ENCODE assay signal across 19 mouse cellular contexts in the genomic region with DNA sequence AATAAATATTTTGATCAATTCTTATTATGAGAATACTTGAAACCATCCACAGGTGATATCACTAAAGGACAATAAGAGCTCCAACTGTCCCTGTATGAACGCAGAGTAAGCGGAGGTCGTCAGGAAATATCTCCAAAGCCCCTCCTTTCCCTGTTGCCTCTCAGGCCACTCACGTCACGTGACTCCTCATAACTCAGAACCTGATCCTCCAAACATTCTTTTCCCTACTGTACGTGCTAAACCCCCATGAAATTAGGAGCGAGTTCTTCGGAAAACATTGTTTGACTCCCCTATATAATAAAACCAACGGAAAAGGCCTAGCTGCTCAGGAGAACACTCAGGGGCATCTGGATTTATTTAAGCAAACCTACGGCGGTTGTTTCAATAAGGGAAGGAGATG.
"Had no signal": no experiment of that assay in that cellular context is flagged by ENCODE, and none has a peak within 500 bp of the region (broad histone marks: within the 10 kb centered on the region; RNA-seq: fewer than 3 reads in every experiment).

No protein-coding gene starts in this region.

- H3K36me3 ChIP-seq: lung, embryonic 15.5 days had no signal

- H3K4me2 ChIP-seq: liver, embryonic 11.5 days; lung, embryonic 15.5 days; midbrain, embryonic 11.5 days had no signal

- ATAC-seq: liver, postnatal 0 days had no signal

- H3K4me3 ChIP-seq: layer of hippocampus, adult 2 months; lung, embryonic 15.5 days had no signal

- H3K9me3 ChIP-seq: lung, embryonic 15.5 days had no signal

- H3K27ac ChIP-seq: kidney, postnatal 0 days; layer of hippocampus, adult 2 months; liver, embryonic 14.5 days; lung, embryonic 15.5 days had no signal

- H3K9ac ChIP-seq: liver, embryonic 14.5 days; liver, postnatal 0 days; lung, embryonic 15.5 days had no signal

- DNase-seq: kidney, adult 11 months; kidney, adult 9 months; kidney, postnatal 25 days; layer of hippocampus, adult 9-11 months; liver, postnatal 0 days; lung, postnatal 14 days; lung, postnatal 4 days; midbrain, embryonic 14.5 days; right cerebral cortex, adult 18-20 months; right cerebral cortex, postnatal 14 days; right cerebral cortex, postnatal 4 days; thymus, adult 18-20 months; thymus, postnatal 36 days had no signal
